Mouse (Mus musculus) lung, embryonic 14.5 days (tissue): ENCODE results near the gene Snx30. TPM values are rescaled to one million over a fixed set of nuclear protein-coding genes. Genes with fewer than 3 reads are reported as not detected.

Experiments used
- ATAC-seq: fragments of 200-750 bp; cut with Nextera tagmentation; 2 replicates; pipeline ENCODE4 v1.8.0; 2017; ENCODE audit warnings: mild to moderate bottlenecking, moderate TSS enrichment, moderate library complexity; ENCODE audit not compliant: insufficient read depth
- DNase-seq: peaks from one replicate; pipeline ENCODE4 v3.0.0-alpha.2; 2015
- H3K27ac ChIP-seq: fragments of 300-500 bp; sonication (generic); 2 replicates; pipeline ENCODE4 v1.5.1; 2014; ENCODE audit warnings: low read depth, mild to moderate bottlenecking, moderate library complexity
- H3K27me3 ChIP-seq: fragments of 300-500 bp; sonication (generic); 2 replicates; pipeline ENCODE4 v1.6.1; 2014; ENCODE audit warnings: low read length, control low read depth; ENCODE audit not compliant: insufficient read depth
- H3K36me3 ChIP-seq: fragments of 300-500 bp; sonication (generic); 2 replicates; pipeline ENCODE4 v1.6.1; 2014; ENCODE audit warnings: control low read depth; ENCODE audit not compliant: insufficient read depth
- H3K4me1 ChIP-seq: fragments of 300-500 bp; sonication (generic); 2 replicates; pipeline ENCODE4 v1.6.1; 2014; ENCODE audit warnings: antibody characterized with exemption, control low read depth; ENCODE audit not compliant: insufficient read depth
- H3K4me2 ChIP-seq: fragments of 300-500 bp; sonication (generic); 2 replicates; pipeline ENCODE4 v1.6.1; 2014; ENCODE audit warnings: mild to moderate bottlenecking
- H3K4me3 ChIP-seq: fragments of 300-500 bp; sonication (generic); 2 replicates; pipeline ENCODE4 v1.5.1; 2014; ENCODE audit warnings: low read depth, low read length
- H3K9ac ChIP-seq: fragments of 300-500 bp; sonication (generic); 2 replicates; pipeline ENCODE4 v1.6.1; 2014
- H3K9me3 ChIP-seq: fragments of 300-500 bp; sonication (generic); 2 replicates; pipeline ENCODE4 v1.6.1; 2016; ENCODE audit warnings: low read depth, low read length, control low read depth
- CTCF ChIP-seq: IDR thresholded peaks from 2 replicates; pipeline ENCODE4 v1.5.1; 2016; ENCODE audit warnings: antibody characterized with exemption, low read depth
- WGBS: fragments of 180-500 bp; shearing (Covaris S2); extraction: QIAGEN DNeasy Blood & Tissue Kit; methylation state at CpG from one replicate; pipeline ENCODE4 v1.1.7; 2014; 5-methylcytosine and 5-hydroxymethylcytosine counted together
- polyA plus RNA-seq: library from polyadenylated mRNA; unstranded; fragments of >200 nt; fragmentation: Nextera tagmentation; extraction: Ambion mirVana; gene quantifications from 2 replicates; pipeline ENCODE4 v1.2.1, GENCODE M21; 2014

Snx30 gene
- polyA plus RNA-seq, 1 experiment from 2014 or later = 10.6 TPM

GRCm38 (mm10) chr4:59804754-59805153 is 886 bp upstream of the Snx30 start:
- no peak for TF ChIP-seq CTCF
- DNase-seq = no peak
- ATAC-seq = no peak
- Histone ChIP-seq H3K9me3 (no peaks in the 10 kb centered on the region), H3K27ac (no peak overlapping the region), H3K4me2 (peak overlapping the region; percentile 99), H3K9ac (no peak overlapping the region), H3K27me3 (no peaks in the 10 kb centered on the region), H3K4me3 (peak overlapping the region; percentile 93; the same call in 1 of the 2 replicates), H3K4me1 (no peaks in the 10 kb centered on the region), H3K36me3 (no peaks in the 10 kb centered on the region)
- 74% methylated on average over 1 of the region's 1 CpGs for WGBS

GRCm38 (mm10) chr4:59805968-59806878 is 583 bp downstream of the Snx30 start:
- Histone ChIP-seq H3K4me2 (peak overlapping the region; percentile 99), H3K4me3 (peak overlapping the region; percentile 93), H3K9me3 (no peaks in the 10 kb centered on the region), H3K9ac (peak overlapping the region; percentile 81), H3K27me3 (no peaks in the 10 kb centered on the region), H3K4me1 (no peaks in the 10 kb centered on the region), H3K27ac (peak overlapping the region; percentile 36; the same call in 1 of the 2 replicates), H3K36me3 (no peaks in the 10 kb centered on the region)
- DNase-seq = peak; percentile 42
- no peak for TF ChIP-seq CTCF
- peak; percentile 67 for ATAC-seq
- under 1% methylated on average over 56 of the region's 58 CpGs for WGBS

- no peak for DNase-seq
- no peaks in the 10 kb centered on the region for H3K4me1 ChIP-seq
- WGBS = 4% methylated on average over 9 of the region's 9 CpGs
Measured at GRCm38 (mm10) chr4:59806879-59807195, 1.2 kb downstream of the Snx30 start.

GRCm38 (mm10) chr4:59807521-59807920 is 1.9 kb downstream of the Snx30 start:
- Histone ChIP-seq H3K4me2 (peak overlapping the region; percentile 99), H3K9me3 (no peaks in the 10 kb centered on the region), H3K36me3 (no peaks in the 10 kb centered on the region), H3K4me3 (0 out of 2 replicates have a peak overlapping the region, but pooled peaks have one; percentile 93), H3K27ac (no peak overlapping the region), H3K9ac (no peak overlapping the region), H3K4me1 (no peaks in the 10 kb centered on the region), H3K27me3 (no peaks in the 10 kb centered on the region)
- TF ChIP-seq CTCF = no peak
- WGBS = 69% methylated on average over 2 of the region's 2 CpGs
- DNase-seq = no peak
- ATAC-seq = no peak

More at GRCm38 (mm10) chr4:59806879-59807195, 1.2 kb downstream of the Snx30 start:
- H3K27ac ChIP-seq = no peak overlapping the region
- no peak for TF ChIP-seq CTCF
- H3K27me3 ChIP-seq = no peaks in the 10 kb centered on the region
- H3K4me2 ChIP-seq = peak overlapping the region; percentile 99
- no peak for ATAC-seq
- H3K9me3 ChIP-seq = no peaks in the 10 kb centered on the region
- peak overlapping the region; percentile 93 for H3K4me3 ChIP-seq
- peak overlapping the region; percentile 81; the same call in 1 of the 2 replicates for H3K9ac ChIP-seq
- H3K36me3 ChIP-seq = no peaks in the 10 kb centered on the region

GRCm38 (mm10) chr4:59808396-59808795 is 2.8 kb downstream of the Snx30 start:
- 73% methylated on average over 5 of the region's 5 CpGs for WGBS
- Histone ChIP-seq H3K4me2 (no peak overlapping the region), H3K9me3 (no peaks in the 10 kb centered on the region), H3K9ac (no peak overlapping the region), H3K4me1 (no peaks in the 10 kb centered on the region), H3K36me3 (no peaks in the 10 kb centered on the region), H3K27ac (no peak overlapping the region), H3K4me3 (no peak overlapping the region), H3K27me3 (no peaks in the 10 kb centered on the region)
- DNase-seq (no peak), ATAC-seq (no peak)
- TF ChIP-seq CTCF = peak; percentile 21; the same call in 1 of the 2 replicates

GRCm38 (mm10) chr4:59814094-59814493 is 8.5 kb downstream of the Snx30 start:
- Histone ChIP-seq H3K27ac (no peak overlapping the region), H3K9me3 (no peaks in the 10 kb centered on the region), H3K4me2 (no peak overlapping the region), H3K9ac (no peak overlapping the region), H3K4me3 (no peak overlapping the region), H3K27me3 (no peaks in the 10 kb centered on the region), H3K4me1 (peaks cover 5% of the 10 kb centered on the region; the same call in 1 of the 2 replicates), H3K36me3 (no peaks in the 10 kb centered on the region)
- no peak for DNase-seq
- WGBS = 40% methylated on average over 7 of the region's 7 CpGs
- ATAC-seq = no peak
- TF ChIP-seq CTCF = no peak

- no peaks in the 10 kb centered on the region for H3K36me3 ChIP-seq
- TF ChIP-seq CTCF = no peak
- no peak overlapping the region for H3K4me2 ChIP-seq
- H3K4me1 ChIP-seq = peaks cover 9% of the 10 kb centered on the region; the same call in 1 of the 2 replicates
- H3K4me3 ChIP-seq = no peak overlapping the region
- ATAC-seq (peak; percentile 71), DNase-seq (peak; percentile 76)
- no peak overlapping the region for H3K27ac ChIP-seq
- H3K27me3 ChIP-seq = no peaks in the 10 kb centered on the region
- H3K9ac ChIP-seq = no peak overlapping the region
- 54% methylated on average over 4 of the region's 4 CpGs for WGBS
- no peaks in the 10 kb centered on the region for H3K9me3 ChIP-seq
Measured at GRCm38 (mm10) chr4:59815121-59815810, 9.6 kb downstream of the Snx30 start.
